8 mouse cellular contexts compared by ENCODE assay signal in genomic region chr10:34282420-34283238, GRCm38 (mm10). TPM values are rescaled to one million over a fixed set of nuclear protein-coding genes. Genes with fewer than 3 reads are reported as not detected.
DNase-seq lines count a peak whose midpoint lies in the region; ATAC-seq and TF ChIP-seq lines count a peak whose summit lies in the region.

No protein-coding gene starts in this region.

- DNase-seq in thymus, adult 2 months: no peak
- DNase-seq in thymus, postnatal 4 days: no peak
- DNase-seq in cerebellum, postnatal 14 days: peak; percentile 75 to 81
- DNase-seq in gastrocnemius, postnatal 14 days: peak; percentile 62
- DNase-seq in limb, embryonic 11.5 days (ENCODE audit: low spot score): no peak
- DNase-seq in mesoderm, embryonic 11.5 days (ENCODE audit: low read depth, low spot score): peak; percentile 34

- no peaks in the 10 kb centered on the region for H3K27me3 ChIP-seq in thymus, adult 2 months (ENCODE audit: control insufficient read depth, insufficient read depth, low read length)
- H3K27me3 ChIP-seq in limb, embryonic 11.5 days (ENCODE audit: control insufficient read depth, insufficient read depth, low read length): no peaks in the 10 kb centered on the region
- no peaks in the 10 kb centered on the region for H3K27me3 ChIP-seq in stomach, embryonic 15.5 days (replicated peaks)

- 3% methylated on average over 47 of the region's 47 CpGs for WGBS in thymus, adult 2 months
- WGBS in limb, embryonic 11.5 days: 4% methylated on average over 47 of the region's 47 CpGs
- 3% methylated on average over 47 of the region's 47 CpGs for WGBS in stomach, embryonic 15.5 days

- peak overlapping the region; percentile 92 for H3K9ac ChIP-seq in limb, embryonic 11.5 days (ENCODE audit: low read length)
- peak overlapping the region; percentile 87 for H3K9ac ChIP-seq in stomach, embryonic 15.5 days

- peak overlapping the region; percentile 61 for H3K27ac ChIP-seq in thymus, adult 2 months (ENCODE audit: control insufficient read depth, insufficient read depth, low read length)
- H3K27ac ChIP-seq in limb, embryonic 11.5 days (replicated peaks; ENCODE audit: low read depth, low read length): 0 out of 2 replicates have a peak overlapping the region, but pooled peaks have one; percentile 36
- H3K27ac ChIP-seq in stomach, embryonic 15.5 days: peak overlapping the region; percentile 60

- no peaks in the 10 kb centered on the region for H3K9me3 ChIP-seq in limb, embryonic 11.5 days (ENCODE audit: control insufficient read depth, low read length)
- H3K9me3 ChIP-seq in stomach, embryonic 15.5 days: no peaks in the 10 kb centered on the region

- TF ChIP-seq POLR2A in thymus, adult 2 months (IDR thresholded peaks at IDR 0.05; ENCODE audit: control insufficient read depth, extremely low read depth, insufficient read depth, low read length, poor library complexity): no peak

- peak overlapping the region; percentile 57 for H3K4me2 ChIP-seq in limb, embryonic 11.5 days (ENCODE audit: low read depth, severe bottlenecking)
- peak overlapping the region; percentile 86 for H3K4me2 ChIP-seq in stomach, embryonic 15.5 days

- no peak for TF ChIP-seq CTCF in thymus, adult 2 months (IDR thresholded peaks at IDR 0.05; ENCODE audit: borderline replicate concordance, control insufficient read depth, extremely low read depth, insufficient read depth, low read length, poor library complexity)

- ATAC-seq in inflammation-experienced regulatory T-cells, adult 6 months: peak; percentile 12
- peak; percentile 40 for ATAC-seq in limb, embryonic 11.5 days (ENCODE audit: insufficient number of reproducible peaks, low FRiP score, low TSS enrichment, low read depth)
- ATAC-seq in stomach, embryonic 15.5 days (ENCODE audit: insufficient read depth, low FRiP score, low read depth): peak; percentile 40; the same call in 1 of the 2 replicates

- H3K4me3 ChIP-seq in thymus, adult 2 months (ENCODE audit: control insufficient read depth, insufficient read depth, low read length): peak overlapping the region; percentile 80
- H3K4me3 ChIP-seq in limb, embryonic 11.5 days (ENCODE audit: low read depth, low read length): peak overlapping the region; percentile 99
- peak overlapping the region; percentile 85 for H3K4me3 ChIP-seq in stomach, embryonic 15.5 days (replicated peaks)

- H3K36me3 ChIP-seq in thymus, adult 2 months (ENCODE audit: control insufficient read depth, insufficient read depth, low read length): peaks cover 6% of the 10 kb centered on the region
- H3K36me3 ChIP-seq in limb, embryonic 11.5 days (ENCODE audit: control insufficient read depth, insufficient read depth, low read length): 0 out of 2 replicates have a peak, but pooled peaks cover 4% of the 10 kb centered on the region
- H3K36me3 ChIP-seq in stomach, embryonic 15.5 days: no peaks in the 10 kb centered on the region; the same call in 1 of the 2 replicates

- peaks cover 6% of the 10 kb centered on the region for H3K4me1 ChIP-seq in thymus, adult 2 months (replicated peaks; ENCODE audit: control insufficient read depth, insufficient read depth, low read length)
- H3K4me1 ChIP-seq in limb, embryonic 11.5 days (ENCODE audit: control insufficient read depth, insufficient read depth, low read length): peaks cover 9% of the 10 kb centered on the region; the same call in 1 of the 2 replicates
- peaks cover 12% of the 10 kb centered on the region; the same call in 1 of the 2 replicates for H3K4me1 ChIP-seq in stomach, embryonic 15.5 days

- intact Hi-C loops in gastrocnemius, postnatal 14 days (cut with DNase I; ENCODE audit: low total_unique reads): loop anchor here (5.0 kb wide), 1 partner anchor 250 kb away; no protein-coding TSS in a partner anchor

RNA-seq across cellular contexts. Expression of gene Tspyl1, which starts 0.6 kb away (rescaled TPM):
- polyA plus RNA-seq in thymus, adult 2 months (2012; rRNA removed): 42.0 and 42.2 TPM in 2 replicates
- 10 to 100 TPM; 45.4 to 46.9 TPM for total RNA-seq in gastrocnemius, postnatal 14 days (2021)
- 10 to 100 TPM; 36.1 to 49.1 (median 40.1) TPM for polyA plus RNA-seq in inflammation-experienced regulatory T-cells, adult 6 months (2017; shearing (Covaris generic))
- 55.8 and 60.3 TPM in 2 replicates for polyA plus RNA-seq in limb, embryonic 11.5 days (2014; fragmentation: Nextera tagmentation; extraction: Ambion mirVana)
- 64.9 and 69.7 TPM in 2 replicates for polyA plus RNA-seq in stomach, embryonic 15.5 days (2015; fragmentation: Nextera tagmentation; extraction: Ambion mirVana)

RNA-seq across cellular contexts. Expression of gene Tspyl4, which starts 14.6 kb away (rescaled TPM):
- polyA plus RNA-seq in thymus, adult 2 months (2012; rRNA removed): 24.4 and 29.5 TPM in 2 replicates
- 1 to 10 TPM; 1.8 TPM for total RNA-seq in gastrocnemius, postnatal 14 days (2021)
- 10 to 100 TPM; 11.8 to 18.2 (median 16.2) TPM for polyA plus RNA-seq in inflammation-experienced regulatory T-cells, adult 6 months (2017; shearing (Covaris generic))
- polyA plus RNA-seq in limb, embryonic 11.5 days (2014; fragmentation: Nextera tagmentation; extraction: Ambion mirVana): 6.6 and 9.2 TPM in 2 replicates
- 14.7 and 15.9 TPM in 2 replicates for polyA plus RNA-seq in stomach, embryonic 15.5 days (2015; fragmentation: Nextera tagmentation; extraction: Ambion mirVana)

Comparison
In these comparisons a context has a peak if more than half of its experiments do, and no peak if none do; other contexts are left out.
1. DNase-seq: peak in cerebellum, postnatal 14 days (2 of 2), gastrocnemius, postnatal 14 days (single experiment) and mesoderm, embryonic 11.5 days (single experiment); none in thymus, adult 2 months (single experiment), thymus, postnatal 4 days (single experiment) and limb, embryonic 11.5 days (single experiment).
2. Peak in every context shown above with its lines, with median percentiles within 50 percentile points of each other: H3K27ac ChIP-seq, H3K4me3 ChIP-seq and ATAC-seq.